Mouse (Mus musculus) spleen, adult 2 months (tissue): Measurements from ENCODE around the gene Kirrel3. TPM values are rescaled to one million over a fixed set of nuclear protein-coding genes. Genes with fewer than 3 reads are reported as not detected.

Experiments used
- DNase-seq, 2 experiments: peaks; one replicate each; pipeline versions ENCODE4 v3.0.0 to v3.0.0-alpha.2; 2012 to 2021; ENCODE audit warnings: low spot score in 2 of 2, low read depth in 1 of 2
- H3K27ac ChIP-seq: fragments of 200-500 bp; 2 replicates; pipeline ENCODE4 v1.5.1; 2012; ENCODE audit warnings: low read length, inconsistent platforms; ENCODE audit not compliant: insufficient read depth
- H3K27me3 ChIP-seq: fragments of 200-500 bp; 2 replicates; pipeline ENCODE4 v1.6.1; 2012; ENCODE audit warnings: mild to moderate bottlenecking, moderate library complexity, low read length, inconsistent platforms; ENCODE audit not compliant: control insufficient read depth, insufficient read depth
- H3K36me3 ChIP-seq: fragments of 200-500 bp; 2 replicates; pipeline ENCODE4 v1.6.1; 2012; ENCODE audit warnings: mild to moderate bottlenecking, low read length, inconsistent platforms; ENCODE audit not compliant: control insufficient read depth, insufficient read depth
- H3K4me1 ChIP-seq: fragments of 200-500 bp; 2 replicates; pipeline ENCODE4 v1.6.1; 2011; ENCODE audit warnings: inconsistent platforms; ENCODE audit not compliant: control insufficient read depth, insufficient read depth, insufficient read length
- H3K4me3 ChIP-seq: fragments of 200-500 bp; 2 replicates; pipeline ENCODE4 v1.5.1; 2011; ENCODE audit warnings: mild to moderate bottlenecking, inconsistent platforms; ENCODE audit not compliant: insufficient read depth, insufficient read length; ENCODE audit errors: extremely low read depth
- CTCF ChIP-seq: fragments of 200-500 bp; IDR thresholded peaks from 2 replicates; pipeline ENCODE4 v1.5.1; 2011; ENCODE audit warnings: mild to moderate bottlenecking, inconsistent platforms; ENCODE audit not compliant: insufficient read depth, insufficient read length, insufficient replicate concordance; ENCODE audit errors: extremely low read depth
- POLR2A ChIP-seq: fragments of 200-500 bp; IDR thresholded peaks from 2 replicates; pipeline ENCODE4 v1.6.1; 2011; ENCODE audit warnings: low read depth, low read length, inconsistent platforms
- WGBS: fragments of 180-500 bp; shearing (Covaris S2); methylation state at CpG from one replicate; pipeline ENCODE4 v1.1.7; 2018; 5-methylcytosine and 5-hydroxymethylcytosine counted together
- polyA plus RNA-seq: library from polyadenylated mRNA; depleted of rRNA; stranded (reverse); fragments of >200 nt; gene quantifications from 2 replicates; pipeline ENCODE4 v1.2.3, GENCODE M21; 2012; rRNA removed

The Kirrel3 gene
- 0.09 and 0.23 TPM in 2 replicates for polyA plus RNA-seq

DNA sequence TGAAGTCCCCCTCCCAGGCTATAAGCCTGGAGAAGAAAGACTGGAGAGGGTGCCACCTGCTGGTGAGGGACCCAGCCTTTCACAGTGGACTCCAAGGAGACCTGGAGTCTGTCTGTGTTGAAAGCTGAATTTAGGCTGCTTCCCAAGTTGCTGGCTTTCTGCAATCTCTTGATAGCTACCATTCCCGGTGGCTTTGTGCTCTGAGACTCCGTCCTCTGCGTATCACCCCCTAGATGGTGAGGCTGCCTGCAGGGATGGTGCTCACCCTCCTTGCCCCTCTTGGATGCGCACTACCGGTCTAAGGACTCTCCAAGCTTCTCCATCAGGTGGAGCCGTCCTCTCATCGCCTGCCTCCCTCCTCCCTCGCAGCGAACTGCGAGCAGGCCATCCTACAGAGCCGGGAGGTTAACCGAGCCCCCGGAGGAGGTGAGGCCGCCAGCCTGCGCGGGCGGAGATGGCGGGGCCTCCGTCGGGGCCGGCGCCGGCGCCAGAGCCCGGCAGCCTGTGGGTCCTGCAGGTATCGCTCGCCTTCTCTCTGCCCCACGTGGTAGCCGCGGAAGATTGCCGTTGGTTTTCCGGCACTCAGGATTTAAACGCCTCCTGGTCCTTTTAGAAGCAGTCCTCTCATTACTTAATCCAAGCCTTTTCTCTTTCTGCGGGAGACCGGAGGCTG lies at the start of gene Kirrel3:
Gene Kirrel3, plus strand, starts transcription at position 136 of the 673 bp plus-strand sequence.
- Histone ChIP-seq H3K4me3 (no peak within 1 kb of the TSS), H3K27ac (no peak within 1 kb of the TSS), H3K36me3 (no peaks in the 10 kb centered on the region), H3K27me3 (0 out of 2 replicates have a peak, but pooled peaks cover 7% of the 10 kb centered on the region), H3K4me1 (no peaks in the 10 kb centered on the region)
- 3% methylated on average over 35 of the region's 35 CpGs for WGBS
- TF ChIP-seq CTCF (no peak), POLR2A (no peak)
- DNase-seq, result no peak

DNA sequence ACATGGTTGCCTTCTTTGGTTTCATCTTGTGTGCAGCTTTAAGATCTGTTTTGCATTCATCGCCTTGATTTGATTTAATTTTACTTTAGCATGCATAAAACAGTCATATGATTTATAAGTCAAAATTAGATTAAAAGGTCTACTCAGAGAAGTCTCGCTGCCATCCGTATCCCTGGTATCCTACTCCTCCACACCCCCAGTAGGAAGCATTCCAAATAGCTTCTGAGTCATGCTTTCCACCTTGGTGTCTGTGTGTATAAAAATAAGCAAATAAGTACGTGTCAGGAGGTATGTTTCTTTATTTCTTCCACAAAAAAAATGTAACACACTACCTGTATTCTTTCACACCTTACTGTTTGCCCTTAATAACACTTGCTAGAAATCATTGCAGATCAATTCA lies 45.0 kb upstream of the Kirrel3 start:
- WGBS, result 85% methylated on average over 4 of the region's 4 CpGs
- no peaks in the 10 kb centered on the region for H3K4me1 ChIP-seq
- no peaks in the 10 kb centered on the region for H3K36me3 ChIP-seq
- no peak overlapping the region for H3K27ac ChIP-seq
- H3K27me3 ChIP-seq, result no peaks in the 10 kb centered on the region
- TF ChIP-seq POLR2A (no peak), CTCF (no peak)
- H3K4me3 ChIP-seq, result no peak overlapping the region
- no peak for DNase-seq

DNA sequence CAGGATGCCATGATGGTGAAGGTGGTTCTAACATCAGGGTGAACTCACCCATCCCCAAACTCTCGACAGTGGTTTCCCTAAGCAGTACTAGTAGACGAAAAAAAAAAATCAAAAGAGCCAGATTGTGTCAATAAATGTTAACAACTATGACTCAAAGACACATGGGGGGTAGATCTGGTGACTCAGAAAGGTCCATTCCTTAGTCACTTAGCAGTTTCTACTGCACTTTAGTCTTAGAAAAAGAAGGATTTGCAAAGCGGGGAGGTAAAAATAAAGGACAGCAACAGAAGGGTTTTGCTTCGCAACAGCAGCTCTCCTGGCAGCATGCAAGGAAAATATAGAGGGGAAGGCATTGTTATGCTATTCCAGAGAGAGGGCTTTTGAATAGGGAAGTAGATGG lies 41.7 kb upstream of the Kirrel3 start:
- H3K4me1 ChIP-seq, result no peaks in the 10 kb centered on the region
- H3K27me3 ChIP-seq, result no peaks in the 10 kb centered on the region
- no peak overlapping the region for H3K4me3 ChIP-seq
- no peak overlapping the region for H3K27ac ChIP-seq
- WGBS, result 75% methylated on average over 4 of the region's 4 CpGs
- TF ChIP-seq CTCF (no peak), POLR2A (no peak)
- H3K36me3 ChIP-seq, result no peaks in the 10 kb centered on the region
- no peak for DNase-seq

DNA sequence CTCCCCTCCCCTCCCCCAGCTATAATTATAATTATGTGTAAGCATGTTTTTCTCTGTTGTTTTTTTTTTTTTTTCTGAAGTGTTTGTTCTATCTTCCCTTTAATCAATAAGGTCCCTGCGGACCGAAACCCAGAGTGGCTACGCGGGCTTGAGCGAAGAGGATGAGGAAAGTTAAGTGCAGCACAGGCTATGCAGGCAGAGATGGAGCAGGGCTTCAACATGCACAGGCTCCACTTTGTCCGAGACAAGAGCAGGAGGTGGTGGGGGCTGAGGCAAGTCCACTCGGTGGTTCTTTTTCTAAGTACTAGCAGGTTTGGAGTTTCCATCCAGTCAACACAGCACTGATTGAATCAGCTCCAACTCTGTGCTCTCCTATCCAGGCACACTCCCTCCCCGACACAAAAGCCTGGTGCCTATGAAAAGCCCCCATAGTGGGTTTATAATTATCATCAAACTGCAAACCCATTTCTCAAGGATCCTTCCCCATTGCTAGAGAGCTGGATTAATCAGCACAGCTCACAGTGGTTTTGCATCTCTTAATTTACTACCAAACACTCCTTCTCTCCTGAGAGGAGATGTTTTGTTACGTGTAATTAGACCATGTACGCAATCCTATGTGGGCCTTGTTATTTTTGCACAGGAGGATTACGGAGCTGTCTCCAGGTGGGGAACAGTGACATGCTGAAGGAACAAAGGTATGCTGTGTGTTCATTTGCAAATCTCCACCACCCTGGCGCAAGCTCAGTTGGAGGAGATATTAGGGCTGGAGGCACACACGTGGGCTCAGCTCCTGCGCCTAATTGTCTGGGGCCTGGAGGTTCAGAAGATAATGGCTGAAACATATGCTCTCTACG lies 39.0 kb upstream of the Kirrel3 start:
- no peaks in the 10 kb centered on the region for H3K4me1 ChIP-seq
- no peaks in the 10 kb centered on the region for H3K36me3 ChIP-seq
- no peak for TF ChIP-seq CTCF
- no peak for TF ChIP-seq POLR2A
- no peaks in the 10 kb centered on the region for H3K27me3 ChIP-seq
- H3K27ac ChIP-seq, result no peak overlapping the region
- 83% methylated on average over 15 of the region's 15 CpGs for WGBS
- no peak overlapping the region for H3K4me3 ChIP-seq
- DNase-seq, result no peak

DNA sequence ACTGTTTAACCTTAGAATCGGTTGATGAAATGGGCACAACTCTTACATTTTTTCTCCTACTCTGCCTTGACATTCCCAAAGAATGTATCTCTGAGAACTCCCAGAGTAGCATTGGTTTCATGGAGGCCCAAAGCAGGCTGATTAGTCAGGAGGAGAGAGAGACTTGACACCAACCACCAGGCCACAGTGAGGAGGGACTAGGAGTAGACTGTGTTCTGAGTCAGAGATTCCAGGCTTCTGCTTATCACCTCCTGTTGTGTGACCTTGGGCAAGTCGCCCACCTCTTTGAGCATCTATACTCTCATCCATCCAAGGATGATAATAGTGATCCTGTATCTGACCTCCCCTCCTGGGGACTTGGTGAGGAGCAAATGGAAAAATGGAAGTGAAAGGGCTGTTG lies 38.0 kb upstream of the Kirrel3 start:
- DNase-seq, result no peak

DNA sequence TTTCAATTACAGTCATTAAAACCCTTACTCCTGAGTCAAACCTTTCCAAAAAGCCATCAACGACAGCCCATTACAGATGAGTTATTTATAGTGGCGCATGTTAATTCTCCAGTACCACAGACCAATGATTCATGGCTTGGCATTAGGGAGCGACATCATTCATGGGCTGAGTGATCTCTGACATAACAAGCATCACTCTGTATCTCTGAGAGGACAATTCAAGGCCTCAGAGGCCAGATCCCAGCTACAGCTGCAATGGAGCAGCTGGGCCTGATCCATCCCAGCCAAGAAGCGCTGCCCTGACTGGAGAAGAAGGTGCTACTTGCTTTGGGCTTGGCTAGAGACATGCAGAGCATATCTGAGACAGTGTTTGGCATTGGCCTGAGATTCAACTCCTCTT lies 37.2 kb upstream of the Kirrel3 start:
- WGBS, result 81% methylated on average over 4 of the region's 4 CpGs
- Histone ChIP-seq H3K27ac (no peak overlapping the region), H3K36me3 (no peaks in the 10 kb centered on the region), H3K27me3 (no peaks in the 10 kb centered on the region), H3K4me1 (no peaks in the 10 kb centered on the region), H3K4me3 (no peak overlapping the region)
- DNase-seq, result no peak
- TF ChIP-seq POLR2A (no peak), CTCF (no peak)

More for the DNA sequence above, 38.0 kb upstream of the Kirrel3 start:
- H3K4me3 ChIP-seq, result no peak overlapping the region
- no peaks in the 10 kb centered on the region for H3K4me1 ChIP-seq
- H3K27me3 ChIP-seq, result no peaks in the 10 kb centered on the region
- H3K36me3 ChIP-seq, result no peaks in the 10 kb centered on the region
- no peak overlapping the region for H3K27ac ChIP-seq
- 79% methylated on average over 2 of the region's 2 CpGs for WGBS
- TF ChIP-seq POLR2A, result no peak
- TF ChIP-seq CTCF, result no peak
